Mouse (Mus musculus) E14TG2a.4 (cell line): ENCODE data around the gene Ccdc85b.

ENCODE experiments used
- CTCF ChIP-seq: conservative IDR thresholded peaks from 2 replicates; pipeline ENCODE4 v1.5.1; 2014; ENCODE audit warnings: low read length
- NANOG ChIP-seq: IDR thresholded peaks from 2 replicates; pipeline ENCODE4 v1.6.1; 2014; ENCODE audit warnings: borderline replicate concordance, low read length, mixed read lengths
- POU5F1 ChIP-seq: IDR thresholded peaks from 2 replicates; pipeline ENCODE4 v1.6.1; 2014; ENCODE audit warnings: low read length, borderline replicate concordance

GRCm38 (mm10) chr19:5411961-5412360 lies 45.7 kb downstream of the Ccdc85b start:
- TF ChIP-seq CTCF (no peak), POU5F1 (no peak), NANOG (no peak)
